Mouse (Mus musculus): ENCODE data around the gene L2hgdh.

DNA sequence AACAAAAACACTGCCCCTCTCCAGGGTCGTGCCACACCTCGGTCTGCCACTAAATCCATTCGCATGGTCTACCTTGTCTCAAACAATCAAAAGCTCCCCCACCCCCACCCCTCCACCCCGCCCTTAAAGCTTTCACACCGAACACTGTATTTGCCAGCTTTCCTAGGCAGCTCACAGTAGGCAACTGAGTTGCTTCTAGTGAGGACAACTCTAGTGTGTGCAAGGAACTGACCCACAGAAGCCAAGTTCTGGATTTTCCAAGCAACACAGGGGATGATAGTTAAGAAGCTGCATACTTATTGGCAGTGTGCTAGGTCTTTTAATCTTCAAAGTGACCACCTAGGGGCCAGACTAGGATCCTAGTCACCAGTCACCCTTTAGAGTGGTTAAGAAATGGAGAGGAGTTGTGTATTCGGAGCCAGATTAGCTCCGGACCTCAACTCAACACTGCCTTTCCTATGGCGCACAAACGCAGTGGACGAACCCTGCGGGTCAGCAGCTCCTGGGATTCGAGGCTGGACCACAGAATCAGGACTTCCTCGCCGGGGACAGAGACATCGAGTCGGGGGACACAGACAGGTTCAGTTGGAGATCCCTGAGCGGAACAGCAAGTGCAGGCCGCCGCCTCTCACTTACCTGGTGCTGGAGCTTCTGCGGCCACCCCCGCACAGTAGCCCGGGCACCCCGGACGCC is 509 bp downstream of the L2hgdh start:
- TF ChIP-seq CTCF (IDR thresholded peaks at IDR 0.05; ENCODE audit: borderline replicate concordance, extremely low read depth, insufficient read depth, insufficient read length): no peak
- TF ChIP-seq POLR2A (IDR thresholded peaks at IDR 0.05; ENCODE audit: borderline replicate concordance, extremely low read depth, insufficient read depth, insufficient read length, poor library complexity, severe bottlenecking): no peak

Measured in brain, embryonic 14.5 days (tissue).